Mouse (Mus musculus) lung, adult 2 months (tissue): ENCODE results near the gene Vwce.

ENCODE experiments used
- CTCF ChIP-seq: fragments of 200-500 bp; IDR thresholded peaks from 2 replicates; pipeline ENCODE4 v1.5.1; 2011; ENCODE audit warnings: mild to moderate bottlenecking, low read length, control low read depth; ENCODE audit not compliant: insufficient read depth
- POLR2A ChIP-seq: fragments of 200-500 bp; IDR thresholded peaks from 2 replicates; pipeline ENCODE4 v1.6.1; 2011; ENCODE audit warnings: low read depth, mild to moderate bottlenecking, control low read depth, low read length, borderline replicate concordance; ENCODE audit errors: extremely low read depth

DNA sequence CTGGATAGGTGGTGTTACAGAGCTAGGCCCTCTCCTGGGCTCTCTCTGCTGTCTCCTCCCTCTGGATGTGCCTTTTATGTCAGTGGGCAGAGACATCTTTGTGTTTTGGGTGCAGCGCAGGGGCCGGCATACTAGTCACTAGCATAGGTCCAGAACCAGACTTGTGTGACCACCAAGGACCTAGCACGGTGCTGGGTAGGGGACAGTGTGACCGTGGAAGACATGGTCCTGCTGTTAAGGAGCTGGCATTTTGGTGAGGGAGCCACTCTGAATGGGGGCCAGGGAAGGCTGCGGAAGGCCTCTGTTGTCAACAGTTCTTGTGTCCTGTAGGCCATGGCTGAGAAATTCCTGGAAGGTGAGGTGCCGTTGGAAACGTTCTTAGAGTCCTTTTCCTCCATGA, 78.2 kb downstream of the Vwce start:
- TF ChIP-seq CTCF (no peak), POLR2A (no peak)
